Mouse (Mus musculus): Measurements from ENCODE around the gene Cyb5d2. TPM values are rescaled to one million over a fixed set of nuclear protein-coding genes. Genes with fewer than 3 reads are reported as not detected.
"Not testable (repeated sequence)": the region's sequence is repeated elsewhere in the genome, so short reads cannot be mapped to it uniquely, and the experiment has no call there.

Cyb5d2 gene
- total RNA-seq, 2 experiments from 2014 or later, result 8.0 to 8.4 TPM

DNA sequence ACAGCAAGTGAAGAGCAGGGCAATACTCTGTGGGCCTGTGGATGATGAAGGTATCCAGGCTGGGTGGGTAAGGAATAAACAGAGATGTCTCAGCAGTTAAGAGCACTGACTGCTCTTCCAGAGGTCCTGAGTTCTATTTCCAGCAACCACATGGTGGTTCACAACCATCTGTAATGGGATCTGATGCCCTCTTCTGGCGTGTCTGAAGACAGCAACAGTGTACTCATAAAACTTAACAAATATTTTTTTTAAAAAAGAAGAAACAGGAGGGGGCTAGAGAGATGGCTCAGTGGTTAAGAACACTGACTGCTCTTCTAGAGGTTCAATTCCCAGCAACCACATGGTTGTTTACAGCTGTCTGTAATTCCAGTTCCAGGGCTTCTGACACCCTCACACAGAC lies 23.3 kb downstream of the Cyb5d2 start:
- DNase-seq, result not testable (repeated sequence)

DNA sequence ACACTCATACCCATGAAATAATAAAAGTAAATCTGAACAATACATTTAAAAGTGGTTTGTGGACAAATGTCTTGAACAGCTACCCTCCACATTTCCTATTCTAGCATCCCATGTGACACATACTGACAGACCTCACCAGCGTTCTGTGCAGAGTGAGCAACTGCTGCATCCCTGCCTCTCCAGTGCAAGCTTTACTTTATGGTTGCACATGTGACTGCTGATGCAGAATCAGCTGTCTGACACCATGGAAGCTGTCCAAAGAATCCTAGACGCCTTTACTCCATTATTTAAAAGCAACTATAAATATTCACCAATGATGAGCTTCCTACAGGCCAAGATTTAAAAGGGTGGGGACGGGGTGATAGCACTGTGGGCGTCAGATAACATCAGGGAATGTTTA lies 24.5 kb downstream of the Cyb5d2 start:
- no peak for DNase-seq

DNA sequence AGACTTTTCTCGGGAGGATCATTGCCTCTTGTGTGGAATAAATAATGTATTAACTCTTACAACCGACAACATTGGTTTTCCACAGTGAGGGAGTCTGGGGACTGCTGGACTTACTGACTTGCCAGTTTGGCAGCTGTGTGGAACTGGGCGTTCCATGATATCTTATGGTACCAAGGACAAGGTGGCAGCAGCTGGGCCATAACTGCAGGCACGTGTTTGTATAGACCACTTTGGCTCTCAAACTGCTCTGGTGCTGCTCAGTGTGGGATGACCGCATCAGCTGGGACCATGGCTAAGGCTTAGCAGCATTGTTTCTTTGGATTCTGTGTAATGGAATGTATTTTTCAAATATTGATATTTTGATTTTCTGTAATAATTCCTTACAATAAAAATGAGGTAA lies 25.1 kb downstream of the Cyb5d2 start:
- no peak for DNase-seq

DNA sequence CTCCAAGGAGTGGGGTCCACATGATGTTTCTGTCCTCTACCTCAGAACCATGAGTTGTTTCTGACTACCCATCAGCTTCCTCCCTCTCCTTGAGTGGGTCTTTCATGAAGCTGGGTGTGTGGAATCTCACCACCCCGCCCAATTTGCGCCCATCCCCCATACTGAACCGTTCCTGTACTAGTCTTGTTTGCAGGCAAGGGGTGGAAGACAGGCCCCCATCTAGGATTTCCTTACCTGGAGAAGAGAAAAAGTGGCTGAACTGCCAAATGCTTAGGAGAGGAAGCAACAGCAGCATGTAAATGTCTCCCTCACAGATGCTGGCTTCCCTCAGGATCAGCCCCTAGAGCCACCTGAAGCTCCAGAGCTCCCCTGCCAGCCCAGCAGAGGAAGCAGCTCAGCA lies 25.6 kb downstream of the Cyb5d2 start:
- no peak for DNase-seq

DNA sequence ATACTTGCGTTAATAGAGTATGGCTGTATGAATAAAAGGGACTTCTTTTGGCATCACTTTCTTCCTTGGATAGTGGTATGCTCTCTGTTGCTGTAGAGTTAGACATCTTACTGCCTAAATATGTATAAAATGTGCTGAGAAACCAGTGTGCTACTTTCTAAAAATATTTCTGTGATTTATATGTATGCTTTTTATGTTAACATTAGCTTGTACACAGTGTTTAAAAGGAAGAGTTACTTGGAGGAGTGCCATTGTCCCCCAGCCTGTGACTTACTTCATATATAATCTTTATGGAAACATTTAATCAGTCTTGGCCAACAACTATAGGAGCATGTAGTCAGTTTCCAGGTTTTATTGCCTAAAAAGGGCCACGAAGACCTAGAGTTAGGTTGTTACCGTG lies 26.9 kb downstream of the Cyb5d2 start:
- DNase-seq, result no peak

DNA sequence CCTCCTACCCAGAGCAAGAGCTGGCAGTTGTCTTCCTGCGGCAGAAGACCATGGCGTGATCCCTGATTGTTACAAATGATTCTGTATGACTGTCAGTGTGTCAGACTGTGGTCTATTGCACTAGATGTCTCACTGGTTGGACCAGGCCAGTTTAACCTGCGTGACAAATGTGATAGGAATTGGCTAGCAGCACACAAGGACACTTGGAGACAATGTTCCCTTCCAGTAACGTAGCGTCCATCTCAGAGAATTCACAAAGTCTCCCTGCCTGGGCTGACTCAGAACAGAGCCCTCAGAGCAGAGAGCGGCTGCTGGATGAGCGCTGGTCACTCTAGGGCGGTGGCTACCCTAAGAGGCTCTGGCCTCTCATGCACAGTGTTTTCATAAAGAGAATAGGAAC lies 28.2 kb downstream of the Cyb5d2 start:
- no peak for DNase-seq

DNA sequence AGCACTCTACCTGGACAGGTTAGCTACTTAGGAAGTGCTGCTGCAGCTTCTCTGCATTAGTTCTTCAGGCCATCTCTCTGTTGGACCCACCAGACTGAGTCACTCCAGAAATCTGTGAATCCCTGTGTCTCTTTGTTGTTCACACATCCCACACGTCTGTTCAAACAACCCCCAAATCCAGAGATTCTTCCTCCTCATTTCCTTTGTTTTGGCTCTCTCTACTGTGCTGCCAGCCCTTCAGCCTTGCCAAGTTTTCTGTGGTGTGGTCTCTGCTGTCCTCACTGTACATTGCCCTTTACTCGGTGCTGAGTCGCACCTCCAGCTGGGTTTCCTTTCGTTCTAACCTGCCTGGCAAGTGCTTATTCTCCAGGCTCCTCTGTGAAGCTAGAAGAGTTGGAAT lies 31.7 kb downstream of the Cyb5d2 start:
- DNase-seq, result no peak

DNA sequence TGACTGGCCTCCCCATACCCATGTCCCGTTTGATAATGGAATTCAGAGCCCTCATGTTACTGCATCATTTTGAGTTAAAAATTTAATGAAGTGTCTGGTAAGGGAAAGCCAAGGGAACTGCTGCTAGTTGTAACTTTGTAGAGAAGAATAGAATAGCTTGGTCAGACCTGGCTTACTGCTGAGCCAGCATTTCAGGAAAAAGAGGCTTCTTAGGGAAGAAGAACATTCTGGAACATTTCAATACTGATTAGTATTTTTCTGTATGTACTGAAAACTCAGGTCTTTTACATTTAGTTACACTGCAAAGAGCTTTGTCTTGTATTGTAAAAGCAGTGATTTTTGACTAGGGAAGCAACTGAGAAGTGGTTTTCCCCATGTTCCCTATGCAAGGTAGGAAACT lies 35.2 kb downstream of the Cyb5d2 start:
- DNase-seq, result no peak

DNA sequence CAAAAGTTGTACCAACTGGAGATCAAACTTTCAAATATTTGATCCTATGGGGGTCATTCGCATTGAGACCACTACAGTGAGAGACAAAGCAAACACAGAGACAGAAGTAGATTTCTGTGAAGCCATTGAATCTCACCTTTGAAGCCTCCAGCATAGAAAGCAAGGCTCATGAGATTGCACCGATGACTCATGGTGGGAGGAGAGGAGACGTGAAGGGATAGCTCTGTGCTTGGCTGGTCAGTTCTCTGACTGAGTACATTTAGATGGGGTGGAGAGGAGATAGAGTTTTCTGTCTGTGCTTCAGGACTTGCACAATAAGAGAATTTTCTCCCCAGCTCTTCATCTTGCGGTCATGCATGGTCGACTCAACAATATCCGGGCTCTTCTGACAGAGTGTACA lies 36.4 kb downstream of the Cyb5d2 start:
- DNase-seq, result no peak

DNA sequence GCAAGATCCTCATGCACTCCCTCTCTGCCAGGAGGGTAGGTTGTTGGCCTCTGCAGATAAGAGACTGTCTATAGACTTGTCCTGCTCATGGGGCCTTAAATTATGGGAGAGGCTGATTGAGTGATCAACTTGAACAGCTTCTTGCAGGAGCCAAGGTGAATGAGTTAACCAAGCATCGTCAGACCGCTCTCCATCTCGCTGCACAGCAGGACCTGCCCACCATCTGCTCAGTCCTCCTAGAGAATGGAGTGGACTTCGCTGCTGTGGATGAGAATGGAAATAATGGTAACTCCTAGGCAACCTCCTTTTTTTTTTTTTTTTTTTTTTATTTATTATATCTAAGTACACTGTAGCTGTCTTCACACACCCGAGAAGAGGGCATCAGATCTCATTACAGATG lies 37.6 kb downstream of the Cyb5d2 start:
- no peak for DNase-seq

DNA sequence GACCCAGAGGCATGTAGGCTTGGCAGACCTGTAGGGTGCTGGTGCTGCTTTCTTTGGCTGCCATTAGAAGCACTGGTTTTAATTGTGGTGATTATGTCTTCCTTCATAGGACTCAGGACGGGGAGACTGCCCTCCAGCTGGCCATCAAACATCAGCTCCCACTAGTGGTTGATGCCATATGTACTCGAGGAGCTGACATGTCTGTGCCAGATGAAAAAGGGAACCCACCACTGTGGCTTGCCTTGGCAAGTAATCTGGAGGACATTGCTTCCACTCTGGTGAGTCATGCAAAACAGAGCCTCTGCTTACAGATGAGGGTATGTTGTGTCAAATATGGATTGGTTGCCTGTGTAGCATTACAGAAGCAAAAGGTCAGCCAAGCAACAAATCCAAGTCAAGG lies 44.0 kb downstream of the Cyb5d2 start:
- no peak for DNase-seq

DNA sequence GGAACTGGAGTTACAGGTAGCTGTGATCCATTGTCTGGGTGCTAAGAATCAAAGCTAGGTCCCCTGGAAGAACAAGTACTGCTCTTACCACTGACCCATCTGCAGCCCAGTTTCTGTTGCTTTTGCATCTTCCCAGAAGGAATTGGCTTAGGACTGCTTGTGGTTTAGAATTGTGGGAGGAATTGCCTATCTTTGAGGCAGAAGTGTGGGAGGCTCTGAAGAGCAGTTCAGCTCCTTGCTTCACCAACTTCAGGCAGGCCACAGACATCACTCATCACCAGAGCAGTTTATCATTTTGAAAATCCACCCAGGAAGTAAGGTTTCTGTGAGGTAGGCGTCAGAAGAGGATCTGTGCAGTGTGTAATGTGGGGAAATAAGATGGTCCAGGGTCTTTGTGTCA lies 56.9 kb downstream of the Cyb5d2 start:
- DNase-seq, result no peak

DNA sequence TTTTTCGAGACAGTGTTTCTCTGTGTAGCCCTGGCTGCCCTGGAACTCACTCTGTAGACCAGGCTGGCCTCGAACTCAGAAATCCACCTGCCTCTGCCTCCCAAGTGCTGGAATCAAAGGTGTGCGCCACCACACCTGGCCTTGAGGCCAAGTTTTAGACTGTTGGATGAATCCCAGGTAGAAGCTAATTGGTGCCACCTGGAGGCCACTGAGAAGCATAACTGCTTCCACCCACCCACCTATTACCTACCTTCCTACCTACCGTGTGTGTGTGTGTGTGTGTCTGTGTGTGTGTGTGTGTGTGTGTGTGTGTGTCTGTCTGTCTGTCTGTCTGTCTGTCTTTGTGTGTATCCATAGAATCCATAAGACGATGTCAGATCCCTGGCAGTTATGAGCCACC lies 58.4 kb downstream of the Cyb5d2 start:
- DNase-seq, result not testable (repeated sequence)

DNA sequence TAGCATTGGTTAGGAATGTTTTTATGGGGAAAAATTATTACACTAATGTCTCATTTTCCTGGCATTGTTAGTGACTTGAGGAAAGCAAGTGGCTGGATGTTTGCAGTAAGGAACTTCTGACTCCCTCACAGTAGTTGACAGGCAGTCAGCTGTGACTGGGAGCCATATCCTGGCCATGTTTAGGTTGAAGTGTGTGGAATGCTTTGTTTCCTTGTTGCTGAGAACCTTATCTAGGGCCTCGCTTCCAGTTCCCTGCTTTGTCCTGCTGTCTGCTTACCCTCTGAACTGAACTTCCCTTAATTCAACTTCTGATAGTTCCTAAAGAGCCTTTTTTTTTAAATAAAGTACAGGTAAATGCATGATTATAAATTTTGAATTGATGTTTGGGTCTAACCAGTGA lies 59.6 kb downstream of the Cyb5d2 start:
- no peak for DNase-seq

DNA sequence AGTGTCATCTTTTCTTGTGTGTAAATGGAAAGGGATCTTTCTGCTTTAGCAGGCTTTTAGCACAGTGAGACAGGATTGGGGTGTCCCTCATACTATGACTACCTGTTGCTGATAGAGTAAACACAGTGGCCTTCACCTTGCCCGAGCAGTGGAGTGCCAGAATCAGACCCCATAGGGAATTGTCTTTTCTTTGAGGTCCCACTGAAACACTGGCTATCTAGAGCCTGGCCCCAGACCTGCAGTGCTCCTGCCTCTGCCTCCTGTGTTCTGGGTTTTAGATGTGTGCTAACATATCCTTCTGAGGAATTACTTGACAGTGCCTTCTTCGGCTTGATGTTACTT lies 60.5 kb downstream of the Cyb5d2 start:
- DNase-seq, result no peak

DNA sequence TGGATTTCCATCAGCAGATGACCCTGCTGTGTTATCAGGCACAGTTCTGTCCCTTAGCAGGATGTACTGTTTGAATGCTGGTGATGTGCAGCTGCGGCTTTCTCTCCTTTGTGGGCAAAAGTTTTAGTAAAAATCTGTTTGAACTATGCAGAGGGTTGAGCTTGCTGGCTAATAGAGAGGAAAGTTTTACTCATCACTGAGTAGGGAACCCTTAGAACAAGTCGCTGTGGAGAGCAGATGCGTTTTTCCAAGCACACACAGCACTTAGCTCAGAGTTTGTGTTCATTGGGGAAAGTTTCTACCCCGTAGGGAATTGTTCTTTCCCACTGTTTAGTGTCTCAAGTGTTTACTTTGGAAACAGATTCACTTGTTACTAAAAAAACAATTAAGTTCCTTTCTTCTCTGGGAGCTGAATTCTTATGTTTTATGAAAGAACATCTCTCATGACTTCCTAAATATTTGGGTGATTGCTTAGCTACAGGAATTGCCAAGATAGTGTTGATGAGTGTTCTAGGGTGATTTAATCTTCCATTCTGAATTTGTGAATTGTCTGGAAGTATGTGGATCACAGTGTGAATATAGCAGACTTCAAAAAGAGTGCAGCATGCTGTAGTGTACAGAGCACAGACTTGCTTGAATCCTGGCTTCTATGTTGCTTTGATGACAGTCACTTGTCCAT lies 61.0 kb downstream of the Cyb5d2 start:
- DNase-seq, result no peak

DNA sequence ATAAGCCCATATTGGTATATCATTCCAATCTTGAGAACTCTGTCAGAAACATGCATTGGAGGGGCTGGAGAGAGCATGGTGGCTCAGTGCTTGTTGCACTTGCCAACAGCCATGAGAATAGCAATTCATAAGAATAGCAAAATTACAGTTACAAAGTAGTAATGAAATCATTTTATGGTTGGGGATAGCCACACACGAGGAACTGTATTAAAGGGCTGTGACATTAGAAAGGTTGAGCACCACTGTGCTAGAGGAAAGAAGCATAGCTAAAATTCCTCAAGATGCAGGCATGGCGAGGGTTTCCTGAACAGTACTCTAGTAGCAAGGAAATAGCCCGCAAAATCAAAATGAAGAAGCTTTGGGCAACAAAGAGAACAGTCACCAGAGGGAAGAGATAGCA lies 62.2 kb downstream of the Cyb5d2 start:
- no peak for DNase-seq

Other genes with a start within 250 kb of the Cyb5d2 start
- gene Spns3, start 245.6 kb downstream of the Cyb5d2 start, total RNA-seq (2021), result under 1 TPM; 0.21 to 0.63 TPM
- 10 to 100 TPM; 47.7 to 48.6 TPM for gene Ube2g1, start 188.9 kb downstream of the Cyb5d2 start, total RNA-seq (2021)
- gene Ankfy1, start 106.1 kb downstream of the Cyb5d2 start, total RNA-seq (2021), result 10 to 100 TPM; 17.0 to 21.9 TPM
- gene Zzef1, start 84 bp upstream of the Cyb5d2 start, total RNA-seq (2021), result 10 to 100 TPM; 17.2 to 21.7 TPM
- gene Atp2a3, start 165.0 kb upstream of the Cyb5d2 start, total RNA-seq (2021), result 10 to 100 TPM; 22.4 to 25.0 TPM
- 1 to 10 TPM in 1 of 2 experiments, under 1 TPM in 1; 0.85 to 1.2 TPM for gene P2rx1, start 203.0 kb upstream of the Cyb5d2 start, total RNA-seq (2021)
- gene Camkk1, start 222.9 kb upstream of the Cyb5d2 start, total RNA-seq (2021), result 1 to 10 TPM; 1.7 to 2.2 TPM